ENCODE assay signal across 17 mouse cellular contexts in the genomic region with DNA sequence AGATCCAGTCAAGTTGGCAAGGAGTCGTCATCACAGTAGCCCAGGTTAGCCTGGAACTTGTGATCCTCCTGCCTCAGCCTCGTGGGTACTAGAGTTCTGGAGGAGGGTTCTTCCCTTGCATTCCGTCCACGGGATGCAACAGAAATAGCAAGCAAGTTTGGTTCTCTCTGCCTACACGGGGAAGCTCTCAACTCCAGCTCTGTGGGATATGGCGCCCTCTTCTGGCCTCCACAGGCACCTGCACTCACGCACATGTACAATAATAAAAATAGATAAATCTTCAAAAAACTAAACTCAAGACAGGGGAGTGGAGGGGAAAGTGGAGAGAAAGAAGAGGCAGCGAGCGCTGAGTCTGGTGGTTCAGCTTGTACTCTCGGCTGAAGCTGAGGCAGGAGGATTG.
DNase-seq lines count a peak whose midpoint lies in the region; ATAC-seq and TF ChIP-seq lines count a peak whose summit lies in the region.
"Had no signal": no experiment of that assay in that cellular context is flagged by ENCODE, and none has a peak within 500 bp of the region (broad histone marks: within the 10 kb centered on the region; RNA-seq: fewer than 3 reads in every experiment).

No protein-coding gene starts in this region.

- no peak overlapping the region for H3K9ac ChIP-seq in kidney, embryonic 15.5 days
- H3K9ac ChIP-seq: forebrain, embryonic 12.5 days; hindbrain, embryonic 14.5 days; liver, embryonic 13.5 days; midbrain, embryonic 12.5 days had no signal

- H3K36me3 ChIP-seq in kidney, embryonic 15.5 days, result no peaks in the 10 kb centered on the region
- H3K36me3 ChIP-seq: forebrain, embryonic 12.5 days; liver, embryonic 13.5 days; midbrain, embryonic 12.5 days had no signal

- WGBS in kidney, embryonic 15.5 days, result 85% methylated on average over 10 of the region's 10 CpGs

- 0 out of 2 replicates have a peak, but pooled peaks cover 2% of the 10 kb centered on the region for H3K27me3 ChIP-seq in kidney, embryonic 15.5 days
- H3K27me3 ChIP-seq: forebrain, embryonic 12.5 days; liver, embryonic 13.5 days; midbrain, embryonic 12.5 days had no signal

- H3K4me3 ChIP-seq in layer of hippocampus, adult 2 months, result no peak overlapping the region
- H3K4me3 ChIP-seq in kidney, embryonic 15.5 days (replicated peaks), result no peak overlapping the region
- H3K4me3 ChIP-seq: forebrain, embryonic 12.5 days; liver, embryonic 13.5 days; midbrain, embryonic 12.5 days had no signal

- peak; percentile 42 for TF ChIP-seq CTCF in layer of hippocampus, adult 2 months (conservative IDR thresholded peaks at IDR 0.05)

- H3K9me3 ChIP-seq in kidney, embryonic 15.5 days (replicated peaks), result no peaks in the 10 kb centered on the region
- H3K9me3 ChIP-seq: forebrain, embryonic 12.5 days; liver, embryonic 13.5 days; midbrain, embryonic 12.5 days had no signal

- no peak for DNase-seq in layer of hippocampus, adult 2 months (ENCODE audit: low spot score in 2 of 2)
- DNase-seq in layer of hippocampus, adult 9-11 months, result no peak
- peak; percentile 22 for DNase-seq in thymus, postnatal 4 days
- DNase-seq in thymus, postnatal 14 days, result no peak
- DNase-seq in ZHBTc4 (ENCODE audit: low read depth, low spot score), result peak; percentile 89
- no peak for DNase-seq in right cerebral cortex, postnatal 36 days (ENCODE audit: low spot score in 2 of 2)
- DNase-seq: adrenal gland, adult 8-10 months; cerebellum, adult 9-10 months; heart, adult 11 months; heart, postnatal 10 days; kidney, adult 9 months; liver, embryonic 13.5 days; lung, postnatal 4 days had no signal

- no peak overlapping the region for H3K27ac ChIP-seq in layer of hippocampus, adult 2 months
- no peak overlapping the region for H3K27ac ChIP-seq in kidney, embryonic 15.5 days
- H3K27ac ChIP-seq: forebrain, embryonic 12.5 days; hindbrain, embryonic 14.5 days; liver, embryonic 13.5 days; midbrain, embryonic 12.5 days had no signal

- H3K4me2 ChIP-seq in kidney, embryonic 15.5 days, result no peak overlapping the region
- H3K4me2 ChIP-seq: forebrain, embryonic 12.5 days; hindbrain, embryonic 14.5 days; liver, embryonic 13.5 days; midbrain, embryonic 12.5 days had no signal

- H3K4me1 ChIP-seq in kidney, embryonic 15.5 days, result 0 out of 2 replicates have a peak, but pooled peaks cover 5% of the 10 kb centered on the region
- H3K4me1 ChIP-seq: forebrain, embryonic 12.5 days; liver, embryonic 13.5 days; midbrain, embryonic 12.5 days had no signal

- no peak for ATAC-seq in kidney, embryonic 15.5 days (replicated peaks; ENCODE audit: low FRiP score)

Comparison
In these comparisons a context has a peak if more than half of its experiments do, and no peak if none do; other contexts are left out.
1. DNase-seq: peak in thymus, postnatal 4 days (single experiment) and ZHBTc4 (single experiment); none in layer of hippocampus, adult 2 months (0 of 2), layer of hippocampus, adult 9-11 months (single experiment), thymus, postnatal 14 days (single experiment) and right cerebral cortex, postnatal 36 days (0 of 2).